Mouse (Mus musculus) lung, postnatal 0 days (tissue): ENCODE measurements around the gene Ifna11. TPM values are rescaled to one million over a fixed set of nuclear protein-coding genes. Genes with fewer than 3 reads are reported as not detected.

ENCODE experiments used
- ATAC-seq: fragments of 200-750 bp; cut with Nextera tagmentation; 2 replicates; pipeline ENCODE4 v1.8.0; 2017; ENCODE audit warnings: moderate library complexity
- DNase-seq: peaks from one replicate; pipeline ENCODE4 v3.0.0-alpha.2; 2016; ENCODE audit warnings: low spot score
- H3K27ac ChIP-seq: fragments of 300-500 bp; sonication (generic); 2 replicates; pipeline ENCODE4 v1.5.1; 2014; ENCODE audit warnings: antibody characterized with exemption, mild to moderate bottlenecking, low read length, mixed read lengths
- H3K27me3 ChIP-seq: fragments of 300-500 bp; sonication (generic); replicated peaks from 2 replicates; pipeline ENCODE4 v1.6.1; 2014; ENCODE audit warnings: low read length, mixed read lengths; ENCODE audit not compliant: insufficient read depth
- H3K36me3 ChIP-seq: fragments of 300-500 bp; sonication (generic); 2 replicates; pipeline ENCODE4 v1.6.1; 2014; ENCODE audit warnings: low read length, mixed read lengths; ENCODE audit not compliant: insufficient read depth
- H3K4me1 ChIP-seq: fragments of 300-500 bp; sonication (generic); 2 replicates; pipeline ENCODE4 v1.6.1; 2014; ENCODE audit warnings: antibody characterized with exemption, low read depth, low read length, mixed read lengths; ENCODE audit not compliant: insufficient read depth
- H3K4me2 ChIP-seq: fragments of 300-500 bp; sonication (generic); replicated peaks from 2 replicates; pipeline ENCODE4 v1.6.1; 2014; ENCODE audit warnings: low read depth, mild to moderate bottlenecking, low read length, moderate library complexity, mixed read lengths
- H3K4me3 ChIP-seq: fragments of 300-500 bp; sonication (generic); 2 replicates; pipeline ENCODE4 v1.5.1; 2014; ENCODE audit warnings: low read depth, low read length
- H3K9ac ChIP-seq: fragments of 300-500 bp; sonication (generic); replicated peaks from 2 replicates; pipeline ENCODE4 v1.6.1; 2014; ENCODE audit warnings: low read depth, mild to moderate bottlenecking
- H3K9me3 ChIP-seq: fragments of 300-500 bp; sonication (generic); 2 replicates; pipeline ENCODE4 v1.6.1; 2016; ENCODE audit warnings: low read length, mixed read lengths
- CTCF ChIP-seq: IDR thresholded peaks from 2 replicates; pipeline ENCODE4 v1.5.1; 2016; ENCODE audit warnings: antibody characterized with exemption, mild to moderate bottlenecking
- EP300 ChIP-seq: IDR thresholded peaks from 2 replicates; pipeline ENCODE4 v1.6.1; 2016; ENCODE audit warnings: antibody characterized with exemption, mild to moderate bottlenecking, control low read depth
- WGBS: fragments of 180-500 bp; shearing (Covaris S2); extraction: QIAGEN DNeasy Blood & Tissue Kit; methylation state at CpG from one replicate; pipeline ENCODE4 v1.1.7; 2014; 5-methylcytosine and 5-hydroxymethylcytosine counted together
- polyA plus RNA-seq: library from polyadenylated mRNA; unstranded; fragments of >200 nt; fragmentation: Nextera tagmentation; extraction: Ambion mirVana; gene quantifications from 2 replicates; pipeline ENCODE4 v1.2.1, GENCODE M21; 2015

Gene Ifna11
- polyA plus RNA-seq, 1 experiment from 2014 or later, result not detected

- Histone ChIP-seq H3K4me3 (no peak overlapping the region), H3K4me1 (no peaks in the 10 kb centered on the region), H3K27ac (no peak overlapping the region), H3K9me3 (no peaks in the 10 kb centered on the region), H3K9ac (no peak overlapping the region), H3K4me2 (no peak overlapping the region), H3K27me3 (no peaks in the 10 kb centered on the region), H3K36me3 (no peaks in the 10 kb centered on the region)
- 48% methylated on average over 3 of the region's 3 CpGs for WGBS
- no peak for DNase-seq
- ATAC-seq, result no peak
- TF ChIP-seq CTCF (no peak), EP300 (no peak)
These were observed 20.3 kb downstream of the Ifna11 start for GRCm38 (mm10) chr4:88840058-88840457.

DNA sequence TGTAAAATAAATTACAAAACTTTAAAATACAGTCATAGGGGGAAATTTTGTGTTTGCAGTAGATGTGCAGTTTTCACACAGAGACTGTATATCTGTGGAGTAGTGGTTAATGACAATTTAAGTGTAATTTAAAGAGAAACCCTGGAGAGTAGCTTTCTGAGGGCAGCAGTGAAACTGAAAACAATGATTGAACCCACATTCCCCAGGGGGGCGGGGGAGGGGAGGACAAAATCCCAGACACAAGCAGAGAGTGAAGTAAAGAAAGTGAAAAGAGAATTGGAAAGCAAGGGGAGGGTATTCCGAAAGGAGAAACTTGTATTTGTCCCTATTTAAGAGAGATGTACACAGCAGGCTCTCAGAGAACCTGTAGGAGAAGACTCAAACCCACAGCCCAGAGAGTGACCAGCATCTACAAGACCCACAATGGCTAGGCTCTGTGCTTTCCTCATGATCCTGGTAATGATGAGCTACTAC is 21.7 kb downstream of the Ifna11 start, which contains the start of gene Ifna4:
Ifna4 (plus strand) TSS at position 424 of the 474 bp plus-strand sequence.
- no peak within 1 kb of the TSS for H3K9ac ChIP-seq
- H3K9me3 ChIP-seq, result no peaks in the 10 kb centered on the region
- no peak within 1 kb of the TSS for H3K27ac ChIP-seq
- 72% methylated on average over 2 of the region's 2 CpGs for whole genome bisulfite sequencing
- H3K4me3 ChIP-seq, result no peak within 1 kb of the TSS
- H3K36me3 ChIP-seq, result no peaks in the 10 kb centered on the region
- H3K4me1 ChIP-seq, result no peaks in the 10 kb centered on the region
- TF ChIP-seq CTCF, result no peak
- no peak for TF ChIP-seq EP300
- H3K4me2 ChIP-seq, result no peak within 1 kb of the TSS
- no peaks in the 10 kb centered on the region for H3K27me3 ChIP-seq
- ATAC-seq, result no peak
- DNase-seq, result no peak

- Histone ChIP-seq H3K27me3 (no peaks in the 10 kb centered on the region), H3K4me2 (no peak overlapping the region), H3K27ac (no peak overlapping the region), H3K4me3 (no peak overlapping the region), H3K9ac (no peak overlapping the region), H3K36me3 (no peaks in the 10 kb centered on the region), H3K9me3 (no peaks in the 10 kb centered on the region), H3K4me1 (no peaks in the 10 kb centered on the region)
- 50% methylated on average over 2 of the region's 2 CpGs for WGBS
- ATAC-seq (no peak), DNase-seq (no peak)
- TF ChIP-seq EP300 (no peak), CTCF (peak; percentile 28; the same call in 1 of the 2 replicates)
These were observed 25.6 kb downstream of the Ifna11 start for GRCm38 (mm10) chr4:88845334-88845733.

DNA sequence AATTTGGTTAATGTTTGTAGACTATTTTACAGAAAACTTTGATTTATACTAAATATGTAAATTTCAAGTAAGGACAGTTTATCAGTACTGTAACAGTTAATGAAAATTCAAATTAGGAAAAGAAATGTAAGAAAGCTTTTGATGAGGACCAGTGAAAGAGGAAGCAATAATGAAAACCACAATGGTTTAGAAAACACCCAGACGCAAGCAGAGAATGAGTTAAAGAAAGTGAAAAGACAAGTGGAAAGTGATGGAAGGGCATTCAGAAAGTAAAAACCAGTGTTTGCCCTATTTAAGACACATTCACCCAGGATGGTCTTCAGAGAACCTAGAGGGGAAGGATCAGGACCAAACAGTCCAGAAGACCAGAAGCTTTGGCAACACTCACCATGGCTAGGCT is 29.9 kb downstream of the Ifna11 start, which contains the start of gene Ifna1:
Ifna1 (plus strand) TSS at position 390 of the 400 bp plus-strand sequence.
- DNase-seq, result no peak
- H3K9me3 ChIP-seq, result no peaks in the 10 kb centered on the region
- 71% methylated on average over 1 of the region's 1 CpGs for WGBS

DNA sequence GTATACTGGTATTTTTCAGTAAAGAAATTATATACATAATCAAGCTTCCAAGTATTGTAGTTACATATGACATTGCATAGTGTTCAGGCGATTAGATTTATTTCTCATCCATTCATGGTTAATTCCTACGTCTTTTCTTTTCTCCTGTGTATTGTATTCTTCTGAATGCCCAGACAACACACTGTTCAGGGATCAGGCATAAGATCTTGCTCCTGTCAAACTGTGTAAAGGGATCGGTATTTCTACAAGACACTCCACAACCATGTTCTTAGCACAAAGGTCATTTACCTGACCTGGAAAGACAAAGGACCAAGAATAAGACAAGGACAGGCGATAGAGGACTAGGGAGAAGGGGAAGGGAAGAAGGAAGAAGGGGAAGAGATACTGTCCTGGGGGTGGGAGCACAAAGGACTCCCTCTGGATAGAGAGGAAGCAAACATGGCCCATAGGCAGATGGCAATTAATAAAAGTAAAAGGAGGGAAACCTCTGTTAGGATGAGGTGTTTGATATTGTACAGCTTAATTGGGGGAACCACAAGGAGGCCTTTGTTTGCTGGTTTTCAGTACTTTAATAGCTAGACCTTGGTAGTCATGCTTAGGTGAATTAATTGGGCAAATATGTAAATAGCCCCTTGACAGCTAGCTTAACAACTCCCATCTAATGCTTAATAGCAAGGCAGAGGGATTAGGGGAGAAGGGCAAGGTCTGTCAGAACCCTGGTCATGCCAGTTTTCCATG is 31.4 kb downstream of the Ifna11 start:
- ATAC-seq (no peak), DNase-seq (no peak)
- TF ChIP-seq EP300 (no peak), CTCF (no peak)
- Histone ChIP-seq H3K4me2 (no peak overlapping the region), H3K27ac (no peak overlapping the region), H3K27me3 (no peaks in the 10 kb centered on the region), H3K9ac (no peak overlapping the region), H3K4me3 (no peak overlapping the region), H3K9me3 (no peaks in the 10 kb centered on the region), H3K4me1 (no peaks in the 10 kb centered on the region), H3K36me3 (no peaks in the 10 kb centered on the region)
- 61% methylated on average over 4 of the region's 4 CpGs for WGBS

More for the DNA sequence above, 29.9 kb downstream of the Ifna11 start, which contains the start of gene Ifna1:
- TF ChIP-seq EP300 (no peak), CTCF (no peak)
- H3K36me3 ChIP-seq, result no peaks in the 10 kb centered on the region
- H3K4me3 ChIP-seq, result no peak within 1 kb of the TSS
- H3K4me1 ChIP-seq, result no peaks in the 10 kb centered on the region
- H3K27me3 ChIP-seq, result no peaks in the 10 kb centered on the region
- no peak within 1 kb of the TSS for H3K4me2 ChIP-seq
- no peak within 1 kb of the TSS for H3K27ac ChIP-seq
- no peak within 1 kb of the TSS for H3K9ac ChIP-seq
- no peak for ATAC-seq

- no peak overlapping the region for H3K27ac ChIP-seq
- no peak overlapping the region for H3K4me2 ChIP-seq
- TF ChIP-seq CTCF (no peak), EP300 (no peak)
- no peaks in the 10 kb centered on the region for H3K27me3 ChIP-seq
- no peak overlapping the region for H3K4me3 ChIP-seq
- no peaks in the 10 kb centered on the region for H3K36me3 ChIP-seq
- H3K4me1 ChIP-seq, result no peaks in the 10 kb centered on the region
- no peaks in the 10 kb centered on the region for H3K9me3 ChIP-seq
- no peak overlapping the region for H3K9ac ChIP-seq
- DNase-seq (no peak), ATAC-seq (no peak)
These were observed 39.5 kb downstream of the Ifna11 start for GRCm38 (mm10) chr4:88859214-88859613.
